In genomic region chr15:85597403-85597802, GRCm38 (mm10) we compare ENCODE assay signal across 13 mouse cellular contexts. TPM values are rescaled to one million over a fixed set of nuclear protein-coding genes. Genes with fewer than 3 reads are reported as not detected.
DNase-seq lines count a peak whose midpoint lies in the region; ATAC-seq and TF ChIP-seq lines count a peak whose summit lies in the region.
"Had no signal": no experiment of that assay in that cellular context is flagged by ENCODE, and none has a peak within 500 bp of the region (broad histone marks: within the 10 kb centered on the region; RNA-seq: fewer than 3 reads in every experiment).

No protein-coding gene starts in this region.

- H3K4me3 ChIP-seq in kidney, adult 2 months (ENCODE audit: insufficient read depth, low read depth, low read length): no peak overlapping the region
- no peak overlapping the region for H3K4me3 ChIP-seq in kidney, embryonic 14.5 days (ENCODE audit: low read length)
- no peak overlapping the region for H3K4me3 ChIP-seq in lung, embryonic 14.5 days (ENCODE audit: low read depth, low read length)
- H3K4me3 ChIP-seq in ES-Bruce4 (ENCODE audit: low read depth, low read length): no peak overlapping the region
- no peak overlapping the region for H3K4me3 ChIP-seq in hindbrain, embryonic 16.5 days (ENCODE audit: low read length)
- H3K4me3 ChIP-seq: embryonic facial prominence, embryonic 10.5 days; midbrain, embryonic 10.5 days had no signal

- no peak; the same call in 1 of the 2 replicates for TF ChIP-seq CTCF in kidney, adult 2 months (conservative IDR thresholded peaks at IDR 0.05; ENCODE audit: insufficient read depth, insufficient read length, low read depth, low read length)
- peak; percentile 51 for TF ChIP-seq CTCF in lung, embryonic 14.5 days (IDR thresholded peaks at IDR 0.05; ENCODE audit: low read depth)
- peak; percentile 8 for TF ChIP-seq CTCF in ES-Bruce4 (IDR thresholded peaks at IDR 0.05; ENCODE audit: low read depth, low read length)
- peak; percentile 28; the same call in 1 of the 2 replicates for TF ChIP-seq CTCF in brain, embryonic 14.5 days (IDR thresholded peaks at IDR 0.05; ENCODE audit: borderline replicate concordance, extremely low read depth, insufficient read depth, insufficient read length)

- H3K27ac ChIP-seq in kidney, adult 2 months (ENCODE audit: insufficient read depth, low read depth, low read length): no peak overlapping the region
- H3K27ac ChIP-seq in kidney, embryonic 14.5 days (ENCODE audit: low read depth, low read length): no peak overlapping the region
- no peak overlapping the region for H3K27ac ChIP-seq in lung, embryonic 14.5 days (ENCODE audit: low read depth)
- no peak overlapping the region for H3K27ac ChIP-seq in ES-Bruce4 (ENCODE audit: insufficient read depth, low read length)
- no peak overlapping the region for H3K27ac ChIP-seq in hindbrain, embryonic 16.5 days (ENCODE audit: low read depth, low read length)
- H3K27ac ChIP-seq: embryonic facial prominence, embryonic 10.5 days; midbrain, embryonic 10.5 days had no signal

- H3K36me3 ChIP-seq in kidney, adult 2 months (ENCODE audit: control insufficient read depth, insufficient read depth, low read length): no peaks in the 10 kb centered on the region
- no peaks in the 10 kb centered on the region for H3K36me3 ChIP-seq in kidney, embryonic 14.5 days (ENCODE audit: control insufficient read depth, insufficient read depth, low read length)
- no peaks in the 10 kb centered on the region for H3K36me3 ChIP-seq in lung, embryonic 14.5 days (ENCODE audit: insufficient read depth)
- H3K36me3 ChIP-seq in ES-Bruce4 (ENCODE audit: control insufficient read depth, insufficient read depth, low read length, poor library complexity, severe bottlenecking): no peaks in the 10 kb centered on the region
- H3K36me3 ChIP-seq in hindbrain, embryonic 16.5 days (ENCODE audit: control insufficient read depth, insufficient read depth, low read length): no peaks in the 10 kb centered on the region
- H3K36me3 ChIP-seq: embryonic facial prominence, embryonic 10.5 days; midbrain, embryonic 10.5 days had no signal

- no peak overlapping the region for H3K4me2 ChIP-seq in kidney, embryonic 14.5 days (replicated peaks; ENCODE audit: low read depth, low read length)
- H3K4me2 ChIP-seq in lung, embryonic 14.5 days: no peak overlapping the region
- H3K4me2 ChIP-seq in hindbrain, embryonic 16.5 days (ENCODE audit: low read length): no peak overlapping the region

- 0 out of 2 replicates have a peak, but pooled peaks cover 6% of the 10 kb centered on the region for H3K4me1 ChIP-seq in kidney, adult 2 months (ENCODE audit: control insufficient read depth, insufficient read depth, low read length)
- peaks cover 12% of the 10 kb centered on the region; the same call in 1 of the 2 replicates for H3K4me1 ChIP-seq in kidney, embryonic 14.5 days (ENCODE audit: control insufficient read depth, insufficient read depth, low read length)
- H3K4me1 ChIP-seq in lung, embryonic 14.5 days (ENCODE audit: insufficient read depth): peaks cover 8% of the 10 kb centered on the region
- no peaks in the 10 kb centered on the region for H3K4me1 ChIP-seq in ES-Bruce4 (ENCODE audit: control insufficient read depth, insufficient read depth, low read length)
- H3K4me1 ChIP-seq in hindbrain, embryonic 16.5 days (ENCODE audit: control insufficient read depth, insufficient read depth, low read depth, low read length): no peaks in the 10 kb centered on the region; the same call in none of the 2 replicates

- DNase-seq in kidney, adult 2 months: peak; percentile 41
- no peak for DNase-seq in lung, embryonic 14.5 days
- DNase-seq in lung, postnatal 25 days (ENCODE audit: low spot score): no peak
- no peak for DNase-seq in brain, embryonic 14.5 days (ENCODE audit: low read depth)
- no peak for DNase-seq in heart, adult 9 months (ENCODE audit: low spot score in 2 of 2)
- DNase-seq: adrenal gland, adult 8-10 months; cerebellum, adult 11-12 months; gastrocnemius, postnatal 14 days had no signal

- TF ChIP-seq EP300 in ES-Bruce4 (IDR thresholded peaks at IDR 0.05; ENCODE audit: insufficient read depth, low read depth, low read length): no peak

- no peak overlapping the region for H3K9ac ChIP-seq in kidney, embryonic 14.5 days (ENCODE audit: low read depth, low read length)
- no peak overlapping the region for H3K9ac ChIP-seq in lung, embryonic 14.5 days
- H3K9ac ChIP-seq in ES-Bruce4 (ENCODE audit: low read depth, poor library complexity, severe bottlenecking): no peak overlapping the region
- H3K9ac ChIP-seq in hindbrain, embryonic 16.5 days (ENCODE audit: low read depth, low read length): no peak overlapping the region

- no peaks in the 10 kb centered on the region for H3K27me3 ChIP-seq in kidney, adult 2 months (replicated peaks; ENCODE audit: control insufficient read depth, insufficient read depth, low read length)
- H3K27me3 ChIP-seq in kidney, embryonic 14.5 days (ENCODE audit: control insufficient read depth, insufficient read depth, low read length): no peaks in the 10 kb centered on the region
- no peaks in the 10 kb centered on the region for H3K27me3 ChIP-seq in lung, embryonic 14.5 days (ENCODE audit: insufficient read depth, low read length)
- no peaks in the 10 kb centered on the region for H3K27me3 ChIP-seq in ES-Bruce4 (ENCODE audit: control insufficient read depth, insufficient read depth, low read length, poor library complexity, severe bottlenecking)
- no peaks in the 10 kb centered on the region for H3K27me3 ChIP-seq in hindbrain, embryonic 16.5 days (replicated peaks; ENCODE audit: control insufficient read depth, insufficient read depth, low read length)

- WGBS in kidney, adult 2 months: 74% methylated on average over 3 of the region's 3 CpGs
- 72% methylated on average over 3 of the region's 3 CpGs for WGBS in kidney, embryonic 14.5 days
- 61% methylated on average over 3 of the region's 3 CpGs for WGBS in lung, embryonic 14.5 days
- 75% methylated on average over 3 of the region's 3 CpGs for WGBS in hindbrain, embryonic 16.5 days

- no peak for ATAC-seq in kidney, embryonic 14.5 days (ENCODE audit: low FRiP score, low TSS enrichment)
- no peak for ATAC-seq in lung, embryonic 14.5 days (ENCODE audit: insufficient read depth)
- no peak for ATAC-seq in hindbrain, embryonic 16.5 days

- H3K9me3 ChIP-seq in kidney, embryonic 14.5 days (ENCODE audit: control insufficient read depth, low read length): peaks cover 2% of the 10 kb centered on the region; the same call in 1 of the 2 replicates
- H3K9me3 ChIP-seq in lung, embryonic 14.5 days (ENCODE audit: low read depth, low read length): no peaks in the 10 kb centered on the region; the same call in 1 of the 2 replicates
- no peaks in the 10 kb centered on the region for H3K9me3 ChIP-seq in ES-Bruce4 (replicated peaks; ENCODE audit: control insufficient read depth, insufficient read depth, low read length, poor library complexity, severe bottlenecking)
- H3K9me3 ChIP-seq in hindbrain, embryonic 16.5 days (ENCODE audit: control insufficient read depth, low read length): no peaks in the 10 kb centered on the region
- H3K9me3 ChIP-seq: embryonic facial prominence, embryonic 10.5 days; midbrain, embryonic 10.5 days had no signal

- no peak for TF ChIP-seq POLR2A in kidney, adult 2 months (IDR thresholded peaks at IDR 0.05; ENCODE audit: low read depth, low read length)
- no peak for TF ChIP-seq POLR2A in ES-Bruce4 (IDR thresholded peaks at IDR 0.05; ENCODE audit: insufficient read depth, low read length)
- no peak for TF ChIP-seq POLR2A in brain, embryonic 14.5 days (IDR thresholded peaks at IDR 0.05; ENCODE audit: borderline replicate concordance, extremely low read depth, insufficient read depth, insufficient read length, poor library complexity, severe bottlenecking)

RNA-seq across cellular contexts. Expression of gene Wnt7b, which starts 15.1 kb away (rescaled TPM):
- polyA plus RNA-seq in kidney, adult 2 months (2012; rRNA removed): 12.8 and 14.2 TPM in 2 replicates
- polyA plus RNA-seq in kidney, embryonic 14.5 days (2014; fragmentation: Nextera tagmentation; extraction: Ambion mirVana): 10.8 and 15.1 TPM in 2 replicates
- 65.7 and 77.0 TPM in 2 replicates for polyA plus RNA-seq in lung, embryonic 14.5 days (2014; fragmentation: Nextera tagmentation; extraction: Ambion mirVana)
- 29.8 and 30.2 TPM in 2 replicates for polyA plus RNA-seq in ES-Bruce4 (2011; ENCODE audit: insufficient read depth, insufficient read length, low read depth, missing spikeins)
- polyA plus RNA-seq in brain, embryonic 14.5 days (2012; rRNA removed): 56.4 and 72.5 TPM in 2 replicates
- polyA plus RNA-seq in hindbrain, embryonic 16.5 days (2015; fragmentation: Nextera tagmentation; extraction: Ambion mirVana): 26.4 and 35.4 TPM in 2 replicates
